Mouse (Mus musculus) heart, adult 2 months (tissue): ENCODE results near the gene Rpl21.

Experiments
- CTCF ChIP-seq: fragments of 200-600 bp; IDR thresholded peaks from 2 replicates; pipeline ENCODE4 v1.8.1; 2022; ENCODE audit warnings: antibody characterized with exemption, mild to moderate bottlenecking, moderate library complexity
- POLR2A ChIP-seq: fragments of 200-500 bp; IDR thresholded peaks from 2 replicates; pipeline ENCODE4 v1.6.1; 2011; ENCODE audit warnings: mild to moderate bottlenecking, low read depth, low read length, control low read depth; ENCODE audit not compliant: insufficient read depth

DNA sequence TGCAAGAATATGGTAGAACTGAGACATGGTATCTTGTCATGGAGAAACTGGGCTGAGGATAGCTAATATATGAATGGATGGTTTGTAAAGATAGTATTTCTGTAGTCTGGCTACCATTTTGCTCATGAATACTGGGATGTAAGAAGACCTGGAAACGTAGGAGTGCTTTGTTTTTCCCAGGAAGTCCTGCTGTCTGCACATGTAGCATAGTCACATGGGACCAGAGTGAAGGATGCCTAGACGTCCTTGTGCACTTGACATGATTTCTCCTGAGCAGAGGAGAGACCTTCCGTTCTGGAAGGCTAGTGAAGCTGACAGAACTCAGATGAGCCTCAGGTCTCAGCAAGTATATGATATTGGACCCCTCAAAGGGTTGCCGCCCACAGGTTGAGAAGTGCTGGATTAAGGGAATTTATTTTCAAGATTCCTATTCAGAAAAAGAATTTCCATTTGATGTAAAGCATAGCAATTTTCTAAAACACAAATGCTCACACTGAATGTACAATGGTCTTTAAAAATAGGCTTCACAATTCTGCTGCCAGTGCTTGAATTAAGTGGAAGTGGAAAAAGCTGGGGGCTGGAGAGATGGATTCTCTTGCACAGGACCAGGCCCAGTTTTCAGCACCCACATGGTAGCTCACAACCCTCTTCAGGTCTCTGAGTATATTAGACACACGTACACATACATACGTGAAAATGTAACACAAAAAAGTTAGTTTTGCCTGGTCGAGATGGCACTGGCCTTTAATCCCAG is 5.5 kb downstream of the Rpl21 start:
- no peak for TF ChIP-seq CTCF
- TF ChIP-seq POLR2A: no peak
